Mouse (Mus musculus): ENCODE measurements around the gene Aaed1.

GRCm38 (mm10) chr13:64361020-64361419 is 48.5 kb upstream of the Aaed1 start:
- TF ChIP-seq CTCF (IDR thresholded peaks at IDR 0.05; ENCODE audit: control insufficient read depth, insufficient read depth, insufficient read length) (no peak), MAX (IDR thresholded peaks at IDR 0.05) (no peak), FOSL1 (IDR thresholded peaks at IDR 0.05; ENCODE audit: insufficient read depth, low read length, poor library complexity, severe bottlenecking) (no peak), MYOD1 (IDR thresholded peaks at IDR 0.05; ENCODE audit: control insufficient read depth, insufficient read length, low read depth) (no peak), MYOG (IDR thresholded peaks at IDR 0.05; ENCODE audit: control insufficient read depth, extremely low read depth, insufficient read length) (no peak), CEBPB (IDR thresholded peaks at IDR 0.05; ENCODE audit: low read depth) (no peak)

Measured in C2C12 (cell line).